Mouse (Mus musculus): ENCODE data around the gene Npas4. TPM values are rescaled to one million over a fixed set of nuclear protein-coding genes. Genes with fewer than 3 reads are reported as not detected.

Gene Npas4
- 0.28 TPM for polyA plus RNA-seq (2015; fragmentation: Illumina TruSeq; extraction: RNeasy Lipid Tissue Mini Kit (QIAGEN cat#74804); ENCODE audit: insufficient read depth, low replicate concordance)

GRCm38 (mm10) chr19:4990256-4990625 is at the start of gene Npas4:
Npas4 (minus strand) TSS chr19:4990316.

GRCm38 (mm10) chr19:5038709-5039156 is 48.6 kb upstream of the Npas4 start, which contains the start of the genes B4gat1 and AC124502.3:
B4gat1 (plus strand) TSS chr19:5038826.
AC124502.3 (plus strand) TSS chr19:5038891.

GRCm38 (mm10) chr19:5023621-5024479 is 33.7 kb upstream of the Npas4 start, which contains the start of gene Slc29a2:
Slc29a2 (plus strand) TSS chr19:5023860.

GRCm38 (mm10) chr19:4961928-4962601 is 28.1 kb downstream of the Npas4 start, which contains the start of gene Mrpl11:
Mrpl11 (plus strand) TSS chr19:4962147.

GRCm38 (mm10) chr19:4942551-4943252 is 47.4 kb downstream of the Npas4 start, which contains the start of gene Peli3:
Peli3 (minus strand) TSS chr19:4943127.

Other genes with a start within 250 kb of the Npas4 start
- 22.5 TPM for gene Rbm4b, start 233.8 kb downstream of the Npas4 start, polyA plus RNA-seq (2015; fragmentation: Illumina TruSeq; extraction: RNeasy Lipid Tissue Mini Kit (QIAGEN cat#74804); ENCODE audit: insufficient read depth, low replicate concordance)
- gene Rbm4, start 196.4 kb downstream of the Npas4 start, polyA plus RNA-seq (2015; fragmentation: Illumina TruSeq; extraction: RNeasy Lipid Tissue Mini Kit (QIAGEN cat#74804); ENCODE audit: insufficient read depth, low replicate concordance) = 37.4 TPM
- 33.4 TPM for gene Gm21992, start 178.7 kb downstream of the Npas4 start, polyA plus RNA-seq (2015; fragmentation: Illumina TruSeq; extraction: RNeasy Lipid Tissue Mini Kit (QIAGEN cat#74804); ENCODE audit: insufficient read depth, low replicate concordance)
- gene Rbm14, start 178.7 kb downstream of the Npas4 start, polyA plus RNA-seq (2015; fragmentation: Illumina TruSeq; extraction: RNeasy Lipid Tissue Mini Kit (QIAGEN cat#74804); ENCODE audit: insufficient read depth, low replicate concordance) = 20.5 TPM
- gene Ccs, start 151.0 kb downstream of the Npas4 start, polyA plus RNA-seq (2015; fragmentation: Illumina TruSeq; extraction: RNeasy Lipid Tissue Mini Kit (QIAGEN cat#74804); ENCODE audit: insufficient read depth, low replicate concordance) = 16.5 TPM
- 0.07 TPM for gene Ccdc87, start 150.9 kb downstream of the Npas4 start, polyA plus RNA-seq (2015; fragmentation: Illumina TruSeq; extraction: RNeasy Lipid Tissue Mini Kit (QIAGEN cat#74804); ENCODE audit: insufficient read depth, low replicate concordance)
- gene Ctsf, start 135.2 kb downstream of the Npas4 start, polyA plus RNA-seq (2015; fragmentation: Illumina TruSeq; extraction: RNeasy Lipid Tissue Mini Kit (QIAGEN cat#74804); ENCODE audit: insufficient read depth, low replicate concordance) = 10.2 TPM
- gene Actn3, start 112.4 kb downstream of the Npas4 start, polyA plus RNA-seq (2015; fragmentation: Illumina TruSeq; extraction: RNeasy Lipid Tissue Mini Kit (QIAGEN cat#74804); ENCODE audit: insufficient read depth, low replicate concordance) = not detected
- gene Zdhhc24, start 111.6 kb downstream of the Npas4 start, polyA plus RNA-seq (2015; fragmentation: Illumina TruSeq; extraction: RNeasy Lipid Tissue Mini Kit (QIAGEN cat#74804); ENCODE audit: insufficient read depth, low replicate concordance) = 17.8 TPM
- 1.2 TPM for gene Bbs1, start 83.7 kb downstream of the Npas4 start, polyA plus RNA-seq (2015; fragmentation: Illumina TruSeq; extraction: RNeasy Lipid Tissue Mini Kit (QIAGEN cat#74804); ENCODE audit: insufficient read depth, low replicate concordance)
- gene Dpp3, start 62.0 kb downstream of the Npas4 start, polyA plus RNA-seq (2015; fragmentation: Illumina TruSeq; extraction: RNeasy Lipid Tissue Mini Kit (QIAGEN cat#74804); ENCODE audit: insufficient read depth, low replicate concordance) = 28.7 TPM
- 0.64 TPM for gene Peli3, start 47.2 kb downstream of the Npas4 start, polyA plus RNA-seq (2015; fragmentation: Illumina TruSeq; extraction: RNeasy Lipid Tissue Mini Kit (QIAGEN cat#74804); ENCODE audit: insufficient read depth, low replicate concordance)
- gene Mrpl11, start 28.2 kb downstream of the Npas4 start, polyA plus RNA-seq (2015; fragmentation: Illumina TruSeq; extraction: RNeasy Lipid Tissue Mini Kit (QIAGEN cat#74804); ENCODE audit: insufficient read depth, low replicate concordance) = 45.7 TPM
- gene Slc29a2, start 33.5 kb upstream of the Npas4 start, polyA plus RNA-seq (2015; fragmentation: Illumina TruSeq; extraction: RNeasy Lipid Tissue Mini Kit (QIAGEN cat#74804); ENCODE audit: insufficient read depth, low replicate concordance) = 1.3 TPM
- 10.3 TPM for gene B4gat1, start 48.5 kb upstream of the Npas4 start, polyA plus RNA-seq (2015; fragmentation: Illumina TruSeq; extraction: RNeasy Lipid Tissue Mini Kit (QIAGEN cat#74804); ENCODE audit: insufficient read depth, low replicate concordance)
- gene AC124502.3, start 48.6 kb upstream of the Npas4 start, polyA plus RNA-seq (2015; fragmentation: Illumina TruSeq; extraction: RNeasy Lipid Tissue Mini Kit (QIAGEN cat#74804); ENCODE audit: insufficient read depth, low replicate concordance) = 0.86 TPM
- 22.9 TPM for gene Brms1, start 51.0 kb upstream of the Npas4 start, polyA plus RNA-seq (2015; fragmentation: Illumina TruSeq; extraction: RNeasy Lipid Tissue Mini Kit (QIAGEN cat#74804); ENCODE audit: insufficient read depth, low replicate concordance)
- gene Rin1, start 60.2 kb upstream of the Npas4 start, polyA plus RNA-seq (2015; fragmentation: Illumina TruSeq; extraction: RNeasy Lipid Tissue Mini Kit (QIAGEN cat#74804); ENCODE audit: insufficient read depth, low replicate concordance) = 0.51 TPM
- gene Cd248, start 77.8 kb upstream of the Npas4 start, polyA plus RNA-seq (2015; fragmentation: Illumina TruSeq; extraction: RNeasy Lipid Tissue Mini Kit (QIAGEN cat#74804); ENCODE audit: insufficient read depth, low replicate concordance) = 1.2 TPM
- 0.29 TPM for gene Tmem151a, start 95.2 kb upstream of the Npas4 start, polyA plus RNA-seq (2015; fragmentation: Illumina TruSeq; extraction: RNeasy Lipid Tissue Mini Kit (QIAGEN cat#74804); ENCODE audit: insufficient read depth, low replicate concordance)
- gene Yif1a, start 98.2 kb upstream of the Npas4 start, polyA plus RNA-seq (2015; fragmentation: Illumina TruSeq; extraction: RNeasy Lipid Tissue Mini Kit (QIAGEN cat#74804); ENCODE audit: insufficient read depth, low replicate concordance) = 19.3 TPM
- not detected for gene Cnih2, start 108.2 kb upstream of the Npas4 start, polyA plus RNA-seq (2015; fragmentation: Illumina TruSeq; extraction: RNeasy Lipid Tissue Mini Kit (QIAGEN cat#74804); ENCODE audit: insufficient read depth, low replicate concordance)
- 50.7 TPM for gene Rab1b, start 116.8 kb upstream of the Npas4 start, polyA plus RNA-seq (2015; fragmentation: Illumina TruSeq; extraction: RNeasy Lipid Tissue Mini Kit (QIAGEN cat#74804); ENCODE audit: insufficient read depth, low replicate concordance)
- gene Klc2, start 128.2 kb upstream of the Npas4 start, polyA plus RNA-seq (2015; fragmentation: Illumina TruSeq; extraction: RNeasy Lipid Tissue Mini Kit (QIAGEN cat#74804); ENCODE audit: insufficient read depth, low replicate concordance) = 9.6 TPM